Comparison of ENCODE assay signal across 8 mouse cellular contexts in the genomic region with DNA sequence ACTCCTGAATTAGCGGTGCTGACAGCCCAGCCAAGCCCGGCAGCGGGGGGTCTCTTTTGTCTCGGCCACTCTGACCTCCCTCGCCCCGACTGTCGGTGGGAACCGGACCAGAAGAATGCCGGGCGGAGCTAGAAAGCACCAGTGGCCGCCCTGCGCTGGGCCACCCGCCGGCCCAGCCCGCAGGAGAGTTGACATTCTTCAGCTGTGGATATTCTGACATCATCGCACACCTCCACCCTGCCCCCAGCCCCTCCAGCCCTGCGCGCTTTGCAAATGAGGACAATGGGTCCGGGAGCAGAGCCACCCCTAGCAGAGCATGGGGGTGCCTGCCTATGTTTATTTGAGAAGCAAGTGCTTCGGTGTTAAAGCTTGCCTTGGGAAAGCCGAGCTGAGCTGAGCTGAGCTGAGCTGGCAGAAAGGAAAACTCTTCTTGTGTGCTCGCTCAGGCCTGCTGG.
DNase-seq lines count a peak whose midpoint lies in the region; ATAC-seq lines count a peak whose summit lies in the region.

No protein-coding gene starts in this region.

- peak; percentile 11 for DNase-seq in kidney, adult 11 months
- no peak for DNase-seq in kidney, adult 9 months
- peak; percentile 49 for DNase-seq in limb, embryonic 10.5 days (ENCODE audit: low spot score)
- DNase-seq in thymus, postnatal 25 days = no peak
- DNase-seq in layer of hippocampus, adult 9-11 months = no peak
- DNase-seq in ovary, adult 18-20 months (ENCODE audit: low spot score) = no peak

- H3K4me3 ChIP-seq in embryonic facial prominence, embryonic 15.5 days (replicated peaks) = no peak overlapping the region; the same call in 1 of the 2 replicates
- peak overlapping the region; percentile 41 for H3K4me3 ChIP-seq in limb, embryonic 10.5 days
- H3K4me3 ChIP-seq in neural tube, embryonic 12.5 days = peak overlapping the region; percentile 27

- no peak; the same call in 1 of the 2 replicates for ATAC-seq in embryonic facial prominence, embryonic 15.5 days (ENCODE audit: insufficient number of reproducible peaks, low FRiP score, low TSS enrichment, low read depth)
- ATAC-seq in neural tube, embryonic 12.5 days (ENCODE audit: low FRiP score, low read depth) = peak; percentile 81

- no peak overlapping the region for H3K27ac ChIP-seq in embryonic facial prominence, embryonic 15.5 days (replicated peaks)
- no peak overlapping the region for H3K27ac ChIP-seq in limb, embryonic 10.5 days
- H3K27ac ChIP-seq in neural tube, embryonic 12.5 days = no peak overlapping the region

- H3K4me1 ChIP-seq in embryonic facial prominence, embryonic 15.5 days = peaks cover 12% of the 10 kb centered on the region
- H3K4me1 ChIP-seq in limb, embryonic 10.5 days = peaks cover 19% of the 10 kb centered on the region
- H3K4me1 ChIP-seq in neural tube, embryonic 12.5 days = peaks cover 34% of the 10 kb centered on the region

- H3K27me3 ChIP-seq in embryonic facial prominence, embryonic 15.5 days = peaks cover 84% of the 10 kb centered on the region
- peaks cover 100% of the 10 kb centered on the region for H3K27me3 ChIP-seq in limb, embryonic 10.5 days (ENCODE audit: low read depth, poor library complexity, severe bottlenecking)
- H3K27me3 ChIP-seq in neural tube, embryonic 12.5 days (replicated peaks) = peaks cover 61% of the 10 kb centered on the region

- 0% methylated on average over 22 of the region's 22 CpGs for WGBS in embryonic facial prominence, embryonic 15.5 days
- under 1% methylated on average over 22 of the region's 22 CpGs for WGBS in limb, embryonic 10.5 days
- WGBS in neural tube, embryonic 12.5 days = 1% methylated on average over 22 of the region's 22 CpGs

- H3K36me3 ChIP-seq in embryonic facial prominence, embryonic 15.5 days = no peaks in the 10 kb centered on the region
- no peaks in the 10 kb centered on the region for H3K36me3 ChIP-seq in limb, embryonic 10.5 days
- no peaks in the 10 kb centered on the region for H3K36me3 ChIP-seq in neural tube, embryonic 12.5 days

- no peaks in the 10 kb centered on the region for H3K9me3 ChIP-seq in embryonic facial prominence, embryonic 15.5 days (replicated peaks)
- no peaks in the 10 kb centered on the region for H3K9me3 ChIP-seq in limb, embryonic 10.5 days (replicated peaks)
- H3K9me3 ChIP-seq in neural tube, embryonic 12.5 days = 0 out of 2 replicates have a peak, but pooled peaks cover 3% of the 10 kb centered on the region

- no peak overlapping the region for H3K9ac ChIP-seq in embryonic facial prominence, embryonic 15.5 days
- H3K9ac ChIP-seq in neural tube, embryonic 12.5 days = peak overlapping the region; percentile 40; the same call in 1 of the 2 replicates

- peak overlapping the region; percentile 35 for H3K4me2 ChIP-seq in embryonic facial prominence, embryonic 15.5 days (replicated peaks)
- H3K4me2 ChIP-seq in neural tube, embryonic 12.5 days (replicated peaks) = peak overlapping the region; percentile 63

Comparison
In these comparisons a context has a peak if more than half of its experiments do, and no peak if none do; other contexts are left out.
1. DNase-seq: peak in kidney, adult 11 months (single experiment) and limb, embryonic 10.5 days (single experiment); none in kidney, adult 9 months (single experiment), thymus, postnatal 25 days (single experiment), layer of hippocampus, adult 9-11 months (single experiment) and ovary, adult 18-20 months (single experiment).